Mouse (Mus musculus) ovary, postnatal 14 days (tissue): ENCODE measurements around the gene Pfkfb3.

Experiments
- DNase-seq: peaks from one replicate; pipeline ENCODE4 v3.0.0; 2022; ENCODE audit warnings: low spot score

Gene Pfkfb3

DNA sequence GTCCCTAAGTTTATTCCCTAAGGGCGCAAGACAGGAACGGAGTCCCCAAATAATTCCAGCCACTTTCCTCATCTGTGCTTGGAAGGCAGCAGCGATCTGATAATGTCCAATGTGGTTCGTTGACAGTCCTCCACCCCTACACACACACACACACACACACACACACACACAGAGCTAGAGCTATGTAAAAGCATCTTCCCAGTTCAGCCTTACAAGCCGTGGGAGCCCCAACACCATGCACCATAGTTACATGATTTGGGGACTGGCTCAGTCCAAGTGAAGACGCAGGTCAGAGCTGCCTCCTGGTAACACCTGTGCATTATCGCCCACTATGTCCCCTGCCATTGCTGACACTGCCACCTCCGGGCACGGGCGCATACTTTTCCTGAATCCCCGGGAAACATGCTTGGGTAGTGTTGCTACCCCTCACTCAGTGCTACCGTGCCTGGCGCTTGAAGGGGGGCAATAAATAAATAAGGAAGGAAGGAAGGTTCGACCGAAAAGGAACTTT lies 51.6 kb downstream of the Pfkfb3 start:
- no peak for DNase-seq

GRCm38 (mm10) chr2:11501301-11502254 lies 52.3 kb downstream of the Pfkfb3 start:
- peak; percentile 87 for DNase-seq

DNA sequence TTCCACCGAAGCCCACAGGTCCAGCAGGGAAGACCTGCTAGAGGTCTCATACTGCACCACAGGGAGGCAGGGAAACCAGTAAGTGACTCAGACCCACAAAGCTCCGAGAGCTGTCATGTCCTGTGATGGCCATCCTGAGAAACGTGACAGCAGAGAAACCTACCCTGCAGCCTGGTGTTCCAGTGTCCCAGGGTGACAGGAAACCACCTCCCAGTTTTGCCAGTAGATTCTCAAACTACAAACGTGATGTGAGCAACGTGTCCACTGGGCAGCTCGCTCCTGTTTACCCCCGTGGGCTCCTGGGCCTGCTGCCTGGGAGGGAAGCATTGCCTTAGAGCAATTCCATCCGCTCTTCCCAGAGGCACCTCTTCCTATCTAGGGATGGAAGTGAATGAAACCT lies 53.2 kb downstream of the Pfkfb3 start:
- no peak for DNase-seq

- DNase-seq: no peak
Observed at GRCm38 (mm10) chr2:11496601-11497031, 57.3 kb downstream of the Pfkfb3 start.

DNA sequence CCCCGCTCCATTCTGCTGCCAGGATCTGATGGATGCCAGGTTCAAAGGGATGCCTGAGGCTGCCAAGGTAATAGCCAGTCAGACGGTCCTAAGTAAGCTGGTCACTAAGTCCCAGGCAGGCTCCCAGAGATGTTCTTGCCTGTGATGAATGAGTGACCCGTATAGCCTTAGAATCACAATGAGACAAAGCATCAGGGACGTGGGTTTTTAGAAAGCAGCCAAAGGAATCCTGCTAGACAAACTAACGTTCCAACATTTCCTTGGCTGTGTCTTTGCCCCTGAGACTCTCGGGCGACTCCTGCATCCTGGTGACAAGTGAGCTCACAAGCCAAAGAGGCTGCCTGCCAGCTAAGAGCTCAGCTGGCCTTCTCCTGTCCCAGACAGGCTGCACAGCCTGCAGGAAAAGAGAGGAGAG lies 59.0 kb downstream of the Pfkfb3 start:
- DNase-seq: no peak

DNA sequence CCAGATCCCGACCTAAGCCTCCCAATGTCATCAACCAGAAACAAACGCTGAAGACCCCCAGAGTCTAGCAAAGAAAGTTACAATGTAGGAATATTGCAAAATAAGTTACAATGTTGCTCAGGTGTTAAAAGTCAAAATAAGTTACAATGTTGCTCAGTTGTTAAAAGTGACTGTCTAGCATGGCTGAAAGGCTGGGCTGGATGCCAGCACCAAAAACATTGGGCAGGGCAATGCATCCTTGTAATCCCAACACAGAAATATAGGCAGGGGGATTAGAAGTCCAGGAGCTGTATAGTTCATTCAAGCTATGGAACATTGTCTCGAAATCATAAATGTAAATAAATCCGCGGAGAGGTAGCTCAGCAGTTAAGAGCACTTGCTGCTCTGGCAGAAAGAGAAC lies 61.0 kb downstream of the Pfkfb3 start:
- no peak for DNase-seq

DNA sequence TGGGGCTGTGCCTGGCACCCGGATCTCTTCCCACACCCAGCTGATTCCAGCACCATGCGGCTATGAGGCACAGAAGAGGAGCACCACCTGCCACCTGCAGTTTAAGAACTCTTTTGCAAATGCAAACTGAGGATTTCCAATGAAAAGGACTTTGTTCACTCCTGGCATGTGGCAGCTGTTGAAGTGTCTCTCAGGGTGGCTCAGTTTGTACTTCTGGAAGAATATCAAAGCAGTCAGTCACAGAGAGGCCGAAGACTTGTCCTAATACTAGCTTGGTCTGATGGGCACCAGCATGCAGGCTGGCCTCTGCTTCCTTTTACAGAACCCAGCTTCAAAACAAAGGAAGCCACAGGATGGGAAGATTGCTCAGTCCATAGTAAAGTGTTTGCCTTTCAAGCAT lies 62.4 kb downstream of the Pfkfb3 start:
- no peak for DNase-seq

DNA sequence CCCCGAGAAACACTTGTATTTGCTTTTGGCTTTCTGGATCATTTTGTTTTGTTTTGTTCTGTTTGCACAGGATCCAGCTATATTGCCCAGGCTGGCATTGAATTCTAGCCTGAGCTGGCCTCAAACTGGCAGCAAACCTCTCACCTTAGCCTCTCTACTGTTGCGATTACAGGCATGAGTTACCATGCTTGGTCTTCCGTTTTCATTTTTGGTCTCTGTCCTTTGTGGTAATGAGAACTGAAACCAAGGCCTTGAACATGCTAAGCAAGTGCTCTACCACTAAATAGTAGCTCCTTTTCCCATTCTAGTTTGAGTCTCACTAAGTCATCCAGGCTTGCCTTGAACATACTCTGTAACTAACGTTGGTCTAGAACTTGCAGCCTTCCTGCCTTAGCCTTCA lies 63.3 kb downstream of the Pfkfb3 start:
- DNase-seq: no peak

- no peak for DNase-seq
Observed at GRCm38 (mm10) chr2:11483226-11483625, 70.7 kb downstream of the Pfkfb3 start.

DNA sequence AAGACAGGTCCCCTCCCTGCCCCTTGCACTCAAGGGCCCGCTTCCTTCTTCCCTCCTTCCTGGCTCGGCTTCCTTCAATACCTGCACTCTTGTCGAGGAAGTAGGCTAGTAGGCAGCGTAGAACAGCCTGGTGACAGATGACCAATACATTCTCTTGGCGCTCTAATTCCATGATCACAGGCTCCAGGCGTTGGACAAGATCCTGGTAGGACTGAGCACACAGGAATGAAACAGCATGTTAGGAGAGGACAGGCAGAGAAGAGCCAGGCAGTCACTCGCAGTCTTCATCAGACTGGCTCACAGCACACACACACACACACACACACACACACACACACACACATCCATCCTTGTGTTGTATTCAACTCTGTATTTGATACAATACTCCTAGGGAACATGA lies 71.5 kb downstream of the Pfkfb3 start:
- no peak for DNase-seq

GRCm38 (mm10) chr2:11478960-11479359 lies 74.9 kb downstream of the Pfkfb3 start:
- DNase-seq: no peak

DNA sequence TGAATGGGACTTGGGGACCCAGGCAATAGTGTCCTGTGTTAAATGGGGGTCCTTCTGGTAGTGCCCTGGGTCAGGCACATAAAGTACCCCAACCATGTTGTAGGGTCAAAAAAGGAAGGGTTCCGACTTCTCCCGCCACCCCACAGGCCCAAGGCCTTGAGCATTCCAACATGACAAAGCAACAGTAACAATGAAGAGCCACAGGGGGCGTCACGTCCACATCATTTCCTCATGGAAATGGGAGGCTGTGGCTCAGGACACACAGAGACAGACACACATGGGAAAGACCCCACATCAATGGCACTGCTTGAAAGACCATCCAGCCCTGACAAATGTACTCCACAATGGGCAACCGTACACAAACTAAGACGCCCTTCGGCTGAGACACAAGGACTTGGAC lies 78.6 kb downstream of the Pfkfb3 start:
- DNase-seq: no peak

DNA sequence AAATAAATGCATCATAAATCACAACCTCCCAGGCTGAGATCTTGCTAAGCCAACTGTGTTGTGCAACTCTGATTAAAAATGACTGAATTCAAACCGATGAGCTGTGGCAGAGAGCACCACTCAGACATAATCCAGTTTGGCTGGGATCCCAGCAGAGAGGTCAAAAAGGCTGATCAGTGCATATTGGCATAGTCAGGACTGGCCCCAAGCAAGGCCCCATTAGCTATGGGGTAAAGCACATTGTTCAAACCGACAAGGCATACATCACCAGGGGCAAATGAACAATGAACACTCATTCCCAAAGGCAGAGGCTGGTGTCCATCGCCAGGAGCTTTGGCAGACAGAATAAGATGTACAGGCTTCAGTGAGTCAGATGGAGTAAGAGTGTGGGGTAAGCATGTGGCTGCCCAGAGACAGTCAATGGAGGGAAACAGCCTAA lies 89.2 kb downstream of the Pfkfb3 start:
- DNase-seq: peak; percentile 18

GRCm38 (mm10) chr2:11460976-11461375 lies 92.9 kb downstream of the Pfkfb3 start:
- no peak for DNase-seq

DNA sequence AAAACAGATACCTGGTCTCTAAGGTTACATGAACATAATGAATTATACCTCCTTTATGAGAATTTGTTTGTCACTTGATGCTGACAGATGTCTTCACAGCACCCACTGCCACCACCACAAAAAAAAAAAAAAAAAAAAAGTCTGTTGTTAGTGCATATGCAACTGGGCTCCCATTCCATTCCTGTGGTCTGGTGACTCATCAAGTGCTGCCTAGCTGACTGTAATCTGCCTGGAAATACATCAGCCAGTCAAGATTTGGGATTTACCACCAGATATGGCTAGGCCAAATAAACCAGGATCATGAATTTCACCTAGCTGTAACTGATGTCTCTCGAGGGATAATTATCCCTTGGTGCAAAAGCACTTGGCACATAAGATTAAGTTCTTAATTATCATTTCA lies 95.4 kb downstream of the Pfkfb3 start:
- DNase-seq: no peak

- DNase-seq: no peak
Observed at GRCm38 (mm10) chr2:11457904-11458303, 96.0 kb downstream of the Pfkfb3 start.

DNA sequence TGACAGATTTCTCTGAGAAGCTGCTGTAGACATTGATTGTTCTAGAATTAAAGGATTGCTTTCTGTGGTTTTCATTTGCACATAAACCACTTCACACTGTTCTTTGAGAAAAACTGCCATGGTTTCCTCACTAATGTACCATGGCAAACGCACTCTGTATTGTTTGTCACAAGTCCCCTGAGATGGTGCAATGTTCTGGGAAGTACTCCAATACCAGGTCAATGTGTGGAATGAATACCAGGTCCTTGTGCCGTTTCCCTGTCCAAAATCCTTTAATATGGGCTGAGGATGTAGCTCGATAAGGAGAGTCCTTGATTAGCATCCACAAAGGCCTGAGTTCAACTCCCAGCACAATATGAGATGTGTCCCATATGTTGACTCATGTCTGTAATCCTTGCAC lies 105.2 kb downstream of the Pfkfb3 start:
- DNase-seq: no peak

GRCm38 (mm10) chr2:11447865-11448264 lies 106.0 kb downstream of the Pfkfb3 start:
- DNase-seq: no peak

DNA sequence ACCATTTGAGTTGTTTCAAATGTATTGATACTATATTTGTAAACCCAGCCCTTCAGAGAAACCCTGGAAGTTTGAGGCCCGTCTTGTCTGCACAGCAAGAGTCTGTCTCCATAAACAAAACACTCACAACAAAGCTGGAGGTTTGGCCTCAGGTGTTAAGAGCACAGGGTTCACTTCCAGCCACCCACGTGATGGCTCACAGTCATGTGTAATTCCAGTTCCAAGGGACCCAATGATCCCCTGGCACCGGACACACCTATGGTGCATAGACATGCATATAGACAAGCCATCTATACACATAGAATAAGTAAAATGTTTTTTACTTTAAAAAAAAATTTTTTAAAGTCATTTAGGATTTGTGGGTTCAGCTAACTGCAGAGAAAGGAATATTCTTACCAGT lies 108.2 kb downstream of the Pfkfb3 start:
- DNase-seq: no peak

- DNase-seq: no peak
Observed at GRCm38 (mm10) chr2:11441864-11442263, 112.0 kb downstream of the Pfkfb3 start.

GRCm38 (mm10) chr2:11438231-11438954 lies 115.5 kb downstream of the Pfkfb3 start:
- DNase-seq: no peak

GRCm38 (mm10) chr2:11436353-11436752 lies 117.5 kb downstream of the Pfkfb3 start:
- no peak for DNase-seq

- DNase-seq: no peak
Observed at GRCm38 (mm10) chr2:11433353-11433752, 120.5 kb downstream of the Pfkfb3 start.
